ENCODE assay signal across 7 mouse cellular contexts in genomic region chr19:5473720-5474119, GRCm38 (mm10). TPM values are rescaled to one million over a fixed set of nuclear protein-coding genes. Genes with fewer than 3 reads are reported as not detected.
A peak's percentile ranks its signal among the peaks of the same experiment; 100 is the strongest.
DNase-seq lines count a peak whose midpoint lies in the region; ATAC-seq and TF ChIP-seq lines count a peak whose summit lies in the region.

TSS of gene Efemp2 (plus strand) at chr19:5473954.

- H3K27me3 ChIP-seq in intestine, embryonic 16.5 days (replicated peaks; ENCODE audit: control insufficient read depth, insufficient read depth, low read length) = no peaks in the 10 kb centered on the region
- H3K27me3 ChIP-seq in limb, embryonic 10.5 days (ENCODE audit: low read depth, poor library complexity, severe bottlenecking) = no peaks in the 10 kb centered on the region
- H3K27me3 ChIP-seq in midbrain, embryonic 10.5 days (ENCODE audit: low read depth, poor library complexity, severe bottlenecking) = peaks cover 10% of the 10 kb centered on the region; the same call in 1 of the 2 replicates
- H3K27me3 ChIP-seq in small intestine, adult 2 months (ENCODE audit: control insufficient read depth, insufficient read depth, low read length) = no peaks in the 10 kb centered on the region

- ATAC-seq in intestine, embryonic 16.5 days = peak; percentile 77

- no peaks in the 10 kb centered on the region for H3K9me3 ChIP-seq in intestine, embryonic 16.5 days (ENCODE audit: control insufficient read depth, low read length)
- H3K9me3 ChIP-seq in limb, embryonic 10.5 days (replicated peaks) = no peaks in the 10 kb centered on the region
- H3K9me3 ChIP-seq in midbrain, embryonic 10.5 days (replicated peaks) = no peaks in the 10 kb centered on the region

- peak within 1 kb of the TSS; percentile 88 for H3K27ac ChIP-seq in intestine, embryonic 16.5 days (ENCODE audit: low read length)
- peak within 1 kb of the TSS; percentile 97 for H3K27ac ChIP-seq in limb, embryonic 10.5 days
- H3K27ac ChIP-seq in midbrain, embryonic 10.5 days (replicated peaks) = peak within 1 kb of the TSS; percentile 90
- peak within 1 kb of the TSS; percentile 25; the same call in 1 of the 2 replicates for H3K27ac ChIP-seq in small intestine, adult 2 months (ENCODE audit: insufficient read depth, low read depth, low read length)

- DNase-seq in adrenal gland, adult 18-20 months (ENCODE audit: low spot score in 2 of 2) = peak; percentile 84 to 85
- peak; percentile 89 for DNase-seq in embryo, embryonic 10.5 days (ENCODE audit: low spot score)
- no peak for DNase-seq in gonadal fat pad, adult 2 months (ENCODE audit: low read depth)
- peak; percentile 76 for DNase-seq in limb, embryonic 10.5 days (ENCODE audit: low spot score)
- peak; percentile 80 for DNase-seq in midbrain, embryonic 10.5 days (ENCODE audit: low spot score)

- H3K4me1 ChIP-seq in intestine, embryonic 16.5 days (ENCODE audit: control insufficient read depth, insufficient read depth, low read length) = peaks cover 8% of the 10 kb centered on the region
- H3K4me1 ChIP-seq in limb, embryonic 10.5 days = peaks cover 38% of the 10 kb centered on the region
- H3K4me1 ChIP-seq in midbrain, embryonic 10.5 days = peaks cover 27% of the 10 kb centered on the region
- H3K4me1 ChIP-seq in small intestine, adult 2 months (ENCODE audit: control insufficient read depth, insufficient read depth, insufficient read length, low read length) = peaks cover 5% of the 10 kb centered on the region; the same call in 1 of the 2 replicates

- no peaks in the 10 kb centered on the region for H3K36me3 ChIP-seq in intestine, embryonic 16.5 days (ENCODE audit: control insufficient read depth, insufficient read depth, low read length)
- H3K36me3 ChIP-seq in limb, embryonic 10.5 days = peaks cover 33% of the 10 kb centered on the region
- peaks cover 16% of the 10 kb centered on the region for H3K36me3 ChIP-seq in midbrain, embryonic 10.5 days
- no peaks in the 10 kb centered on the region for H3K36me3 ChIP-seq in small intestine, adult 2 months (ENCODE audit: control insufficient read depth, insufficient read depth, low read length)

- peak within 1 kb of the TSS; percentile 62 for H3K4me3 ChIP-seq in intestine, embryonic 16.5 days (ENCODE audit: low read length)
- H3K4me3 ChIP-seq in limb, embryonic 10.5 days = peak within 1 kb of the TSS; percentile 83
- peak within 1 kb of the TSS; percentile 68 for H3K4me3 ChIP-seq in midbrain, embryonic 10.5 days
- H3K4me3 ChIP-seq in small intestine, adult 2 months (ENCODE audit: low read depth, low read length) = peak within 1 kb of the TSS; percentile 50

- no peak for TF ChIP-seq POLR2A in small intestine, adult 2 months (IDR thresholded peaks at IDR 0.05; ENCODE audit: low read depth, low read length)

- TF ChIP-seq CTCF in small intestine, adult 2 months (IDR thresholded peaks at IDR 0.05; ENCODE audit: extremely low read depth, insufficient read length, insufficient replicate concordance, low read depth, low read length) = no peak

- 3% methylated on average over 22 of the region's 22 CpGs for WGBS in intestine, embryonic 16.5 days
- under 1% methylated on average over 22 of the region's 22 CpGs for WGBS in limb, embryonic 10.5 days
- WGBS in midbrain, embryonic 10.5 days = 2% methylated on average over 22 of the region's 22 CpGs
- 3% methylated on average over 22 of the region's 22 CpGs for WGBS in small intestine, adult 2 months

- H3K4me2 ChIP-seq in intestine, embryonic 16.5 days (ENCODE audit: low read depth, low read length) = peak within 1 kb of the TSS; percentile 97

- peak within 1 kb of the TSS; percentile 80 for H3K9ac ChIP-seq in intestine, embryonic 16.5 days (ENCODE audit: low read depth, low read length)

RNA-seq across cellular contexts. Expression of gene Efemp2, which starts in this region (rescaled TPM):
- total RNA-seq in adrenal gland, adult 18-20 months (2021) = 10 to 100 TPM; 56.9 to 91.1 TPM
- 73.5 and 79.0 TPM in 2 replicates for polyA plus RNA-seq in gonadal fat pad, adult 2 months (2012; rRNA removed)
- 106 and 112 TPM in 2 replicates for polyA plus RNA-seq in intestine, embryonic 16.5 days (2015; fragmentation: Nextera tagmentation; extraction: Ambion mirVana)
- polyA plus RNA-seq in limb, embryonic 10.5 days (2016; fragmentation: Nextera tagmentation; extraction: Ambion mirVana) = 85.6 and 99.7 TPM in 2 replicates
- polyA plus RNA-seq in midbrain, embryonic 10.5 days (2016; fragmentation: Nextera tagmentation; extraction: Ambion mirVana) = 67.6 and 69.1 TPM in 2 replicates
- 22.4 and 26.5 TPM in 2 replicates for polyA plus RNA-seq in small intestine, adult 2 months (2012; rRNA removed)

Comparison
In these comparisons a context has a peak if more than half of its experiments do, and no peak if none do; other contexts are left out.
1. H3K27ac ChIP-seq: peak in every context shown above with its lines; median percentile 97 in limb, embryonic 10.5 days; 90 in midbrain, embryonic 10.5 days; 88 in intestine, embryonic 16.5 days; 25 in small intestine, adult 2 months.